Mouse (Mus musculus) neural tube, embryonic 14.5 days (tissue): Measurements from ENCODE around the gene Lax1. TPM values are rescaled to one million over a fixed set of nuclear protein-coding genes. Genes with fewer than 3 reads are reported as not detected.

Experiments
- ATAC-seq: fragments of 200-750 bp; cut with Nextera tagmentation; 2 replicates; pipeline ENCODE4 v1.8.0; 2017; ENCODE audit warnings: low read depth, mild to moderate bottlenecking, moderate TSS enrichment, moderate library complexity
- H3K27ac ChIP-seq: fragments of 300-500 bp; sonication (generic); 2 replicates; pipeline ENCODE4 v1.5.1; 2014; ENCODE audit warnings: low read depth, mild to moderate bottlenecking, control low read depth, low read length, moderate library complexity, mixed read lengths
- H3K27me3 ChIP-seq: fragments of 300-500 bp; sonication (generic); 2 replicates; pipeline ENCODE4 v1.6.1; 2014; ENCODE audit warnings: low read length; ENCODE audit not compliant: control insufficient read depth, insufficient read depth
- H3K36me3 ChIP-seq: fragments of 300-500 bp; sonication (generic); 2 replicates; pipeline ENCODE4 v1.6.1; 2014; ENCODE audit warnings: low read length, mixed read lengths; ENCODE audit not compliant: control insufficient read depth, insufficient read depth
- H3K4me1 ChIP-seq: fragments of 300-500 bp; sonication (generic); 2 replicates; pipeline ENCODE4 v1.6.1; 2014; ENCODE audit warnings: low read length; ENCODE audit not compliant: control insufficient read depth, insufficient read depth
- H3K4me2 ChIP-seq: fragments of 300-500 bp; sonication (generic); 2 replicates; pipeline ENCODE4 v1.6.1; 2014; ENCODE audit warnings: mild to moderate bottlenecking, low read depth, low read length, control low read depth
- H3K4me3 ChIP-seq: fragments of 300-500 bp; sonication (generic); 2 replicates; pipeline ENCODE4 v1.5.1; 2014; ENCODE audit warnings: low read depth, low read length, control low read depth, mixed read lengths
- H3K9ac ChIP-seq: fragments of 300-500 bp; sonication (generic); replicated peaks from 2 replicates; pipeline ENCODE4 v1.6.1; 2014; ENCODE audit warnings: low read depth, mild to moderate bottlenecking, control low read depth, low read length, mixed read lengths
- H3K9me3 ChIP-seq: fragments of 300-500 bp; sonication (generic); 2 replicates; pipeline ENCODE4 v1.6.1; 2016; ENCODE audit warnings: low read length; ENCODE audit not compliant: control insufficient read depth
- WGBS: fragments of 180-500 bp; shearing (Covaris S2); extraction: QIAGEN DNeasy Blood & Tissue Kit; methylation state at CpG from one replicate; pipeline ENCODE4 v1.1.7; 2014; 5-methylcytosine and 5-hydroxymethylcytosine counted together
- polyA plus RNA-seq: library from polyadenylated mRNA; unstranded; fragments of >200 nt; fragmentation: Nextera tagmentation; extraction: Ambion mirVana; gene quantifications from 2 replicates; pipeline ENCODE4 v1.2.1, GENCODE M21; 2014

Gene Lax1
- polyA plus RNA-seq, 1 experiment from 2014 or later: 0.15 TPM

DNA sequence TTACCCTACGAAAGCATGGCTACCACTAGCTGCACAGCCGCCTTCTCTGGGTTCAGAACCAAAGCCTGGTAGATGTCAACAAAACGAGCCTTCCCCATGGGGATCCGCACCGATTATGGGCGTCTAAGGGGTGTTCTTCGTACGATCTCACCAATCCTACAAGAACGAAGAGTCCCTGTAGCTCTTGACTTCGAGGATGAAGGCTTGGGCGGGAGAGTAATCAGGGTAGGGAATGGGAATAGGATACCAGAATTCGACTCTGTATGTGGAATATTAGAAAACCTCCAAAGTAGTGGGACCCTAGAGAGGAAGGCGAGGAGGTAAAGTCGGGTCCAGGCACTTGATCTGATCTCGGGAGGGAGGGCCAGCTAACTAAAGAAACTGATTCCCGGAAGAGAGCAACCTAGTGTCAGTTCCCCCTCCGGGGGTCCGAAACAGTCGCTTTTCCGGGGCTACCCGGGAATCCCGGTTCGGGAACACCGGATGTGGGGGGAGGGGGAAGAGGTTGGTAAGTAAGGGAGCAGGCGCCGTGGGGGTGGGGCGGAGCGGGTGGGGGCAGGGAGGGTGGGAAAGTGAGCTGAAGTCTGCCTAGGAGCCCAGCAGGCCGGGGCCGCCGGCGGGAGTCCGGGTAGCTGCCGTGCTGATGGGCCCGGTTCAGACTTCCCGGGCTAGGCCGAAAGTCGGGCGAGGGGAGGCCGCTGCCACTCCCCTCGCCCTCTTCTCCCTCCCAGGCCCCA lies 29.3 kb downstream of the Lax1 start, which contains the start of gene Zbed6:
Gene Zbed6 (minus strand): TSS at position 420 of the 737 bp plus-strand sequence.
- H3K27me3 ChIP-seq: no peaks in the 10 kb centered on the region
- H3K4me3 ChIP-seq: peak within 1 kb of the TSS; percentile 66
- H3K27ac ChIP-seq: peak within 1 kb of the TSS; percentile 92
- H3K4me1 ChIP-seq: peaks cover 32% of the 10 kb centered on the region
- H3K36me3 ChIP-seq: peaks cover 7% of the 10 kb centered on the region; the same call in 1 of the 2 replicates
- ATAC-seq: peak; percentile 84
- WGBS: under 1% methylated on average over 41 of the region's 41 CpGs
- peak within 1 kb of the TSS; percentile 76 for H3K9ac ChIP-seq
- peak within 1 kb of the TSS; percentile 86 for H3K4me2 ChIP-seq
- H3K9me3 ChIP-seq: no peaks in the 10 kb centered on the region

DNA sequence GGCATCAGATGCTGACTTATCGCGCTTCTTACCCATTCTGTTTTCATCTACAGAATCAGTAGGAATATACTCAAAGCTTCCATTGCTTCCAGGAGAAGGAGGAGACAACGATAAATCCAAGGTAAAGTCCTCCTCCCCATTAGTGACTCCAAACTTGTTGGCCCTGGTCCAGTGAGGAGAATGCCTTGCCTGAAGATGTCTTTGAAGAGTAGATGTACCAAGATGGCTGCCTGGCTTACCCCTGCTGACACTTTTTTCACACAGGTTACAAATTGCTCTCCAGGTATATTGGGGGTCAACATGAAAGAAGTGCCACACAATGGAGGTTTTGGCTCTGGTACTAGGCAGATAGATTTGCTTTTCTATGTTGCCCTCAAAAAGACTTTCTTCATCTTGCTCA lies 31.0 kb downstream of the Lax1 start:
- Histone ChIP-seq H3K9ac (no peak overlapping the region), H3K4me3 (no peak overlapping the region), H3K4me2 (no peak overlapping the region), H3K36me3 (peaks cover 7% of the 10 kb centered on the region; the same call in 1 of the 2 replicates), H3K27ac (no peak overlapping the region), H3K9me3 (no peaks in the 10 kb centered on the region), H3K4me1 (peaks cover 34% of the 10 kb centered on the region), H3K27me3 (no peaks in the 10 kb centered on the region)
- WGBS: 77% methylated on average over 3 of the region's 3 CpGs
- ATAC-seq: no peak

DNA sequence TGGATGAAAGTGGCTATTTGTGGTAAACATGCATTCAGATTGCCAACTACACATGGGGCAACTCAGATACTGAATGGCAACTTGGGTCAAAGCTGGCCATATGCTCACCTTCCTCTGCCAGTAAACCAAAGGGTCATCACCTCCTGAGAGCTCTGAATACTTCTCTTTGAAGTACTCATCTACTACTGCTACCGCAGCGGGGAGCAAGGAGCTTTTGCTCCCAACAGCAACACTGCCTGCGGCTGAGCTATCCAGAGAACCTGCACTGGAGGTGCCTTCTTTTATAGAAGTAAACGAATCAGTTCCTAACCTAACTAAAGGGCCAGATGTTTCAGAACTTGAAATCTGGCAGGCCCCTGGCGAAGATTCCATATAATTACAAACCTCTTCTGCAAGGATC lies 33.1 kb downstream of the Lax1 start:
- ATAC-seq: no peak

DNA sequence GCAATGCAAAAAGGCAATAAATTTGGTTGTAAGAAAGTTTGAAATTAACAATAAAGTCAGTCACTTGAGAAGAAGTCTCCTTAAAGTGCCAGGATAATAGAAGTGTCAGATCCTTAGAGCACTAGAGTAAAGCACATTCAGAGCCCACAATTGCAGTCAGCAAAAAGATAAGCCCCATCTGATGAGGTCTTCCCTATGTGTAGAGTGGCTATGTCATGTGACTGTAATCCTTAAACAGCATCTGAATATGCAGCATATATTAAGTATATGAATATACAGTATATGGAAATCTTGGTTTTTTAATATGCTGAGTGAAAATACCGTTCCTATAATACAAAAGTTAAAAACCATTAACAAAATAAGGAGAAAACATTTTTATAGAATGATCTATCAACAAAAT lies 36.9 kb downstream of the Lax1 start:
- Histone ChIP-seq H3K9ac (no peak overlapping the region), H3K9me3 (no peaks in the 10 kb centered on the region), H3K4me1 (peaks cover 16% of the 10 kb centered on the region), H3K27me3 (no peaks in the 10 kb centered on the region), H3K4me3 (no peak overlapping the region), H3K27ac (no peak overlapping the region), H3K36me3 (peaks cover 3% of the 10 kb centered on the region; the same call in 1 of the 2 replicates), H3K4me2 (no peak overlapping the region)
- ATAC-seq: no peak
- WGBS: 96% methylated on average over 1 of the region's 1 CpGs

More for the DNA sequence above, 33.1 kb downstream of the Lax1 start:
- Histone ChIP-seq H3K36me3 (peaks cover 7% of the 10 kb centered on the region; the same call in 1 of the 2 replicates), H3K4me3 (no peak overlapping the region), H3K4me2 (no peak overlapping the region), H3K9ac (no peak overlapping the region), H3K9me3 (no peaks in the 10 kb centered on the region), H3K27me3 (no peaks in the 10 kb centered on the region), H3K27ac (no peak overlapping the region), H3K4me1 (peaks cover 34% of the 10 kb centered on the region)
- WGBS: 43% methylated on average over 5 of the region's 5 CpGs

DNA sequence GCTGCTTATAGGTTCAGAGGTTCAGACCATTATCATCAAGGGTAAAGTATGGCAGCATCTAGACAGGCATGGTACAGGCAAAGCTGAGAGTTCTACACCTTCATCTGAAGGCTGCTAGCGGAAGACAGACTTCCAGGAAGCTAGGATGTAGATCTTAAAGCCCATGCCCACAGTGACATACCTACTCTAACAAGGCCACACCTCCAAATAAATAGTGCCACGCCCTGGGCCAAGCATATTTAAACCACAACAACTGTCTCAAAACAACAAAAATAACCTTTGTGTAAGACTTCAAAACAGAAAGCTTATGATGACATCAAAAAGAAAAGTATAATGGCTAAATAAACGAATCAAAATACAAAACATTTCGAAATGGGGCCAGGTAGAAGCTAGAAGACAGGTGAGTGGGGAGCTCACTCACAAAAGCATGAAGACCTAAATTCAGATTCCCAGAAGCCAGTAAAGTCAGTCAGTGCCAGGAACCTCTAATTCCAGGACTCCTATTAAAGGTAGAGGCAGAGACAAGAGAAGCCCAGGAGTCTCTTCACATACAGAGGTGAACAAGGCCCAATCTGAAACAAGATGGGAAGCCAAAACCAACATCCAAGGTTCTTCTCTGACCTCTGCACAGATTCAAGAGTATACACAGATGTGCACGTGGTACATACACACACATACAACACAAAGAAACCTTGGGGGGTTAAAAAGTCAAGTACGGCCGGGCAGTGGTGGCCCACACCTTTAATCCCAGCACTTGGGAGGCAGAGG lies 39.4 kb downstream of the Lax1 start:
- no peaks in the 10 kb centered on the region for H3K9me3 ChIP-seq
- H3K4me3 ChIP-seq: no peak overlapping the region
- no peak for ATAC-seq
- H3K4me1 ChIP-seq: peaks cover 2% of the 10 kb centered on the region; the same call in 1 of the 2 replicates
- H3K9ac ChIP-seq: no peak overlapping the region
- no peaks in the 10 kb centered on the region for H3K27me3 ChIP-seq
- no peak overlapping the region for H3K27ac ChIP-seq
- 97% methylated on average over 7 of the region's 7 CpGs for WGBS
- H3K36me3 ChIP-seq: peaks cover 9% of the 10 kb centered on the region
- H3K4me2 ChIP-seq: no peak overlapping the region

DNA sequence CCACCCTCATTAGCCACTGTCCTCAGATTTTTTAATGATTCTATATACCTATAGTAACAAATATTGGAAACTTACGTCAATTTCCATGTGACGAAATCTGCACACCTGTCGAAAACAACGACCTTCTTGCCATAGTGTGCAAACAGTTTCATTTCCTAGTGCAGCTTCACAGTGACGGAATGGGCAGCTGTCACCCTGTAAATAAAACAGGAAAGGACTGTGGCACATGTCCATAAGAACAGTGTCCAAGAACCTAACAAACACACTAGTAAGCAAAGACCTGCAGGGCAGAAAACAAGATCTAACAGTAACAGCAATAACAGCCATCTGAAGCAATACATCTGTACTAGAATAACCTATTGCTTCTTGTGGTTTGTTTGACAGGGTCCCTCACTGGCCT lies 44.3 kb downstream of the Lax1 start:
- no peak for ATAC-seq
- peaks cover 44% of the 10 kb centered on the region for H3K36me3 ChIP-seq

DNA sequence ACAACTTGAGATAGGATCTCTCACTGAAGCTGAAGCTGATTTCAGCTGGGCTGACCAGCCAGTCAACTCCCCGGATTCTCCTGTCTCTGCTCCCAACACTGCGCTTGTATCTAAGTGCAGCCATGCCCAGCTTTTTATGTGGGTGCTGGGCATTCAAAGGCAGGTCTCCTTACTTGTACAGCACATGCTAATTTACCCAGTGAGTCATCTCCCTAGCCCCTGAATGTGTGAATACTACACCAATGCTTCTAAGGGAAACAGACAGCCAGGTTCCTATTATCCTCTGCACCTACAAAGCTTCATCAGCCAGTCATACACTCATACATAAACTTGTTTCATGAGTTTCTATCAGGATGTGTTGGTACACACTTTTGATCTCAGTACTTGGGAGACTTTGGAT lies 48.7 kb downstream of the Lax1 start:
- H3K9me3 ChIP-seq: no peaks in the 10 kb centered on the region
- 90% methylated on average over 2 of the region's 2 CpGs for WGBS
- no peak overlapping the region for H3K27ac ChIP-seq
- H3K4me3 ChIP-seq: no peak overlapping the region
- no peak overlapping the region for H3K4me2 ChIP-seq
- peaks cover 81% of the 10 kb centered on the region for H3K36me3 ChIP-seq
- no peaks in the 10 kb centered on the region for H3K4me1 ChIP-seq
- no peaks in the 10 kb centered on the region for H3K27me3 ChIP-seq
- ATAC-seq: no peak
- H3K9ac ChIP-seq: no peak overlapping the region

More for the DNA sequence above, 44.3 kb downstream of the Lax1 start:
- 95% methylated on average over 5 of the region's 5 CpGs for WGBS
- H3K4me1 ChIP-seq: no peaks in the 10 kb centered on the region
- no peaks in the 10 kb centered on the region for H3K9me3 ChIP-seq
- no peak overlapping the region for H3K27ac ChIP-seq
- H3K9ac ChIP-seq: no peak overlapping the region
- no peak overlapping the region for H3K4me2 ChIP-seq
- no peaks in the 10 kb centered on the region for H3K27me3 ChIP-seq
- no peak overlapping the region for H3K4me3 ChIP-seq

DNA sequence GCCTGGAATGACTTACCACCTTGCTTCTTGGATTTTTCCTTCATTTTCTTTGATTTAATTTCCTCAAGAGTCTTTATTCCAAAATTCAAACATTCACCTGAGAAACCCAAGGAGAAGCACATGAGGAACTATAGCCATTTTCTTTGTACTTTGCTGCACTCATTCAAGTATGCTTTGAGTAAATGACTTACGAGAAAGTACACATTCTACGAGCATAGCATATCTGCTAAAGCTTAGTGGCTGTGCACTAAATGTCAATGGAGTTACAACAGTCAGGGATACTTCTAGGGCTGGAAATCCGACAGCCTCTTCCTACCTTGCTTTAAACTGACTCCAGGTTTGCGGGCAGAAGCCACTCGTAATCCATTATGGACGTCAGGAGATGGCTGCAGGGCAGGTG lies 51.4 kb downstream of the Lax1 start:
- no peaks in the 10 kb centered on the region for H3K9me3 ChIP-seq
- no peak overlapping the region for H3K27ac ChIP-seq
- no peak for ATAC-seq
- H3K27me3 ChIP-seq: no peaks in the 10 kb centered on the region
- no peaks in the 10 kb centered on the region for H3K4me1 ChIP-seq
- no peak overlapping the region for H3K4me2 ChIP-seq
- H3K4me3 ChIP-seq: no peak overlapping the region
- WGBS: 94% methylated on average over 6 of the region's 6 CpGs
- no peak overlapping the region for H3K9ac ChIP-seq
- peaks cover 76% of the 10 kb centered on the region for H3K36me3 ChIP-seq

DNA sequence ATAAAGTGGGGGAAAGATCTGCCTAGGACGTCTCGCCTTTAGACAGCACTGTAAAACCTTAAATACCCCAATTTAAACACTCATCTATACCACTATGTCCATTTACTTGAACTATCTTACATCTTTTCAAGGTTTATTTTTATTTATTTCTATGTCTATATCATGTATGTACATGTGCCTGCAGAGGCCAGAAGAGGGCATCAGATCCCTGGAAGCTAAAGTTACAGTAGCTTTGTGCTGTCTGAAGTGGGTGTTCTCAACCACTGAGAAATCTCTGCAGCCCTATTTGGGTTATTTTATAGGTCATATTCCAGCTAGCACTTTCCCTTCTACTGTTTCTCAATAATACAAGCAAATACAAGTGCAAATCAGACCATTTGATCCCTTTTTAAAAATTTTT lies 57.7 kb downstream of the Lax1 start:
- no peak for ATAC-seq
- H3K4me1 ChIP-seq: no peaks in the 10 kb centered on the region
- peaks cover 55% of the 10 kb centered on the region for H3K36me3 ChIP-seq

More for the DNA sequence above, 57.7 kb downstream of the Lax1 start:
- Histone ChIP-seq H3K9me3 (no peaks in the 10 kb centered on the region), H3K4me3 (no peak overlapping the region), H3K27ac (no peak overlapping the region), H3K27me3 (no peaks in the 10 kb centered on the region), H3K4me2 (no peak overlapping the region), H3K9ac (no peak overlapping the region)
- WGBS: 95% methylated on average over 2 of the region's 2 CpGs
